Mouse (Mus musculus) heart, postnatal 36 days (tissue): ENCODE measurements around the gene Asb3. TPM values are rescaled to one million over a fixed set of nuclear protein-coding genes. Genes with fewer than 3 reads are reported as not detected.

Experiments
- DNase-seq, 2 experiments: peaks; one replicate each; pipeline ENCODE4 v3.0.0; 2021 to 2022
- intact Hi-C: fragments of 180-260 bp; cut with DNase I; formaldehyde crosslinking; loops from one replicate; pipeline ENCODE4 v1.15.1; 2025
- total RNA-seq, 2 experiments: library from RNA; stranded (reverse); gene quantifications; 2 replicates each; pipeline ENCODE4 v1.2.3; 2021

Asb3 gene
- 1 to 10 TPM; 7.2 to 9.6 TPM for total RNA-seq

DNA sequence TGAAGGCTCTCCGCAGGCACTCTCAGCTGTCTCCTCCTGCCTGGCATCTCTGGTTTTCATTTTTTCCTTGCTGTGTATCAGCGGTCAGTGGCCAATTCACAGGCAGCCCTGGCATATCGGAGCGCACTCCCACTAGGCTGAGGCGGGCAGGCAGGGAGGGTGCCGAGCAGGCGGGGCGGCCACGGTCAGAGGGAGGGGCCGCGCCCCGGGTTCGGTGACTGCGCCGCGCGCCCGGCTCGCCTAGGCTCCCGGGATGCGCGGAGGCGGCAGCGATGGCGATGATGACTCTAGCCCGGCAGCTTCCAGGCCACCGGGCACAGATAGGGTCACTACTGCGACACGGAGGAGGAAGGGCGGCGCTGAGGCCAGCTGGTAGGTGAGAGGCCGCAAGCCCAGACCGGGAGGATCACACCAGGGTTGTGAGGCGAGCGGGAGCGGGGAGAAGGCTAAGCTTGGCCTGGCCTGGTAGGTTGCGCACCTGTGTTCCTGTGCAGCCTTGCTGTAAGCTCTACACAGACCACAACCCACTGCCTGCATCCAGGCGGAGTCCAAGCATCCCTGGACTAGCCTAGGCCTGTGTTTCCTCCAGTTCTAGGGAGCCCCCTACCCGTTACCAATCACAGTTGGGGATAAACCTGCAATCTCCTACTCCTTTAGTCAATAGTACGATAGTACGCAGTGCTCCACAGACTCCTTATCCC is at the start of gene Asb3, which contains the start of gene Gpr75:
Gene Asb3 (plus strand): TSS at position 246 of the 701 bp plus-strand sequence.
Gene Gpr75 (plus strand): TSS at position 188 of the 701 bp plus-strand sequence.
- peak; percentile 42 to 46 for DNase-seq
- intact Hi-C loops: no loop called here

DNA sequence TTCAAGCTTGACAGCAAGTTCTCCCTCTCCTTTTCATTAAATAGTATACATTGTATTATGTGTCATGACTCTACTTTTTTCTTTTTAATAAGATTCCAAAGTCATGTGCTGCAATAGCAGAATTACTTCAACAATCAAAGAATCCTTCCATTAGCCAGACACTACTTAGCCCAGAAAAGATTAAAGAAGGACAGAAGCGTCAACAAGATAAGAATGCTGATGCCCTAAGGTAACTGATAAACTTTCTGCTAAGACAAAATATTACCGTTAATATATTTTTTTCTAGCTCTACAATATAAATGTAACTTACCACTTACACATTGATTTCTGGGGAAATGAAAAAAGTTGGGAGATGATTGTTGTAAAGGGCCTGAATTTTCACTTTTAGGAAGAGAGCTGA is 46.4 kb upstream of the Asb3 start:
- intact Hi-C loops: no loop called here
- DNase-seq: no peak

DNA sequence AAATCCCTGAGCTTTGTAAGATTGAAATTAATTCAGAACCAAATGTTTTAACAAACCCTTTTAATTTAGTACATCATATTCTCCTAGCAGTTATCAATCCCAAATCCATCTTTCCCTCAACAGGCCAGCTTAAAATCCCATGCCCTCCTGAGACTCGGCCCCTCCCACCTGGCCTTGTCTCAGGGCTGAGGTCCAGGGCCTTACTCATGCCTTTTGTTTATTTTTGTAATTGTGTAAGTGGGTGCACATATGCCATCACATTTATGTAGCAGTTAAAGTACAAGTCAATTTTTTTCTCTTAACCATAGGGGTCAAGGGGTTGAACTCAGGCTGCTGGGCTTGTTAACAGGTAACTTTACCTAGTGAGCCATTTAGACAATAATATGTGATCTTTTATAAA is 40.9 kb upstream of the Asb3 start:
- intact Hi-C loops: no loop called here
- DNase-seq: no peak

DNA sequence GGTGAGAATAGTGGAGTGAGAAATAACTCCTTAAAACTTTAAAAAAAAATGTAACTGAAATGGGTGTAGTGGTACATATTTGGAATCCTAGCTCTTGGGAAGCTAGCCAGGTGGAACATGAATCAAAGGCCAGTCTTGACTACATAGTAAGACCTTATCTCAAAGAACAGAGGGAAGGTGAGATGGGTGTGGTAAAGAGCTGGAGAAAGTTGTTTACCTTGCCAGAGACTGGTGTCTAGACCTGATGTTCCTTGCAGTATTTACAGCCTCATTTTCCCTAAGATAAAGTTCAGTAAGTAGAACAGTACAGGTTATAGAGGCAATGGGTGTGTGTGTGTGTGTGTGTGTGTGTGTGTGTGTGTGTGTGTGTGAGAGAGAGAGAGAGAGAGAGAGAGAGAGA is 12.8 kb upstream of the Asb3 start:
- intact Hi-C loops: no loop called here
- no peak for DNase-seq

DNA sequence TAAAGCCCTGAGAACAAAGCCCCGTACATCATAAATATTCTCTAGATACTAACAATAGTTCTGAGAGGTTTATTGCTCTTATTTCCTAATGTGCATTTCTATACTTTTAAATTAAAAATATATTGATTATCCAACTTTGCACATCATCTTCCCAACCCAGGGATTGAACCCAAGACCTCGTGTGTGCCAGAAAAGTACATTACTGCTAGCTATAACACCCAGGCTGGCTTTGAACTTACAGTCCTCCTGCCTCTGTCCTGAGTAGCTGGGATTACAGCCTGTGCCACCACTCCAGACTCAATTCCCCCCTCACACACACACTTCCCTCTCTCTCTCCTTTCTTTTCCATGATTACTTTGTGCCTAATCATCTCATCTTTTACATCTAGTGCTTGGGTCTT is 2.9 kb downstream of the Asb3 start:
- DNase-seq: no peak
- intact Hi-C loops: no loop called here

DNA sequence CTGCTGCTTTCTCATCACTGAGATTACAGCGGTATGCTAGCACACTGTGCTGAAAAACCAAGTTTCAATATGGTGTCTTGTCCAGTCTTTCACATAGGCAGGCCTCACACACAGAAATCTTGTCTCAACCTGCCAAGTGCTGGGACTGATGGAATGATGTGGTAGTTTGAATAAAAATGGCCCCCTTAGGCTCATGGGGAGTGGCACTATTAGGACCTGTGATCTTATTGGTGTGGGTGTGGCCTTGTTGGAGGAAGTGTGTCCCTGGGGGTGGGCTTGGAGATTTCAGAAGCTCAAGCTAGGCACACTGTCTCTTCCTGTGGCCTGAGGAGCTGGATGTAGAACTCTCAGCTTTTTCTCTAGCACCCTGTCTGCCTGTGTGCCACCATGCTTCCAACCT is 11.0 kb downstream of the Asb3 start:
- DNase-seq: no peak
- intact Hi-C loops: no loop called here

DNA sequence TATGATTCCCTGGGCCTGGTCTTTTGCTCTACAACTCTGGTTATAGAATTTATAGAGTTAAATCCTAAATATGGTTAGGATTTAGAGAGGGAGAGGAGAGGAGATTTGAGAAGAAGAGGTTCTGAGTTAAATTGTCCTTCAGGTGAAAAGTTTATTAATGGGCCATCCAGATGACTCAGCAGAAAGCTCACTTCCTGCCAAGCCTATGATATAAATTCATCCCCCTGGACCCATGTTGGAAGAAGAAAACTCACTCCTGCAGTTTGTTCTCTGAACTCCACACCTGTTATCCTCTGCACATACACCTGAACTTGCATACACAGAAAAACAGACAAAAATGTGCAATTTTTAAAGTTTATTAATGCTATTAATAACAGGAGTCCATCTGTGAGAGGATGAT is 14.1 kb downstream of the Asb3 start:
- intact Hi-C loops: no loop called here
- DNase-seq: no peak

DNA sequence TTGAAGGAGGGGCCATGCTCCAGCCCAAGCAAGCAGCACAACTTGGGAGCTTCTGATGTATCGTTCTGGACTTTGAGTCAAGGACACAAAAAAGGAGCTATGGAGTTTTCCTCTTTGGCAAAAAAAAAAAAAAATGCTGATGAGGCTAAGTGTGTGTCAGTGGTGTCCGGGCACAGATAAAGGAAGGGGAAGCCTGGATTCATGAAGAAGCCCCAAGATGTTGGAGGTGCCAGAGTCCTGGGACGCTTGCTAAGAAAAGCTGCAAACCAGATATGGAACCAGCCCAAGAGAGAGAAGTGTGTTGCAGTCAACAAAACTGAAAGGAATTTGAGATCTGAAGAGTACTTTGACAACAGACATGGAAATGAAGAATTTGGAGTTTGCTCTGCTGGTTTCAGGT is 27.1 kb downstream of the Asb3 start:
- intact Hi-C loops: no loop called here
- DNase-seq: no peak

DNA sequence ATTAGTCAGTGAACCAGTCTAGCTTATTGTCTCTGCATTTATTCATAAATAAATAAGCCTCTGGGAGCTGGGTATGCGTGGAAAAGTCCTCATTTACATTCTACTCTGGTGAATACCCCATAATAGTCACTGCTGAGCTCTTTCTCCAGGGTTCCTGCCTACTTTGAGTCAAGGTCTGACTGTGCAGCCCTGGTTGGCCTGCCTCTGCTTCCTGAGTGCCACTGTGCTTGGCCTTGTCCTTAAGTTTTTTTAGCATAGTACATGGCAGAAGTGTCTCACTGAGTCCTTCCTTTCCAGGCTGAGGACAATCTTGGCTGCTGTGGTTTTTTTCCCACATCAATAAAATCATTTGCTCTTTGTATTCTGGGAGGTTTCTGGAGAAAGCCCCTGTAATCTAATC is 35.4 kb downstream of the Asb3 start:
- no peak for DNase-seq
- intact Hi-C loops: no loop called here

DNA sequence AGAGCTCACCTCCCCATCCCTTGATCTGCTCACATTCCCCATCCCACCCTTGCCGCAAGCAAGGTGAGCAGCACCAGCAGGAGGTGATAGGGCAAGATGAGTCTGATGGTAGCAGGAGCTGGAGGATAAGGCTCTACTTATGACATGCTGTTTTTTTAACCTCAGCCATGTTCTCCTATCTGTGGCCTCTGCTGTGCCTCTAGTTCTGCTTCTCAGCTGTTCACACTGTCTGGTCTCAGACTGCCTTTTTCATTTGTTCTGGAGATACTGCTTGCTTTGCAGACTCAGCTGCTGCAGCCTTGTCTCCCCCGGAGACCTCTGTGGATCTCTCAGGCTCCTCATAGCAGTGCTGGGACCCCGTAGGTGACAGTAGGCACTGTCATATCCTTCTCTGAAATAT is 38.1 kb downstream of the Asb3 start:
- intact Hi-C loops: no loop called here
- no peak for DNase-seq

DNA sequence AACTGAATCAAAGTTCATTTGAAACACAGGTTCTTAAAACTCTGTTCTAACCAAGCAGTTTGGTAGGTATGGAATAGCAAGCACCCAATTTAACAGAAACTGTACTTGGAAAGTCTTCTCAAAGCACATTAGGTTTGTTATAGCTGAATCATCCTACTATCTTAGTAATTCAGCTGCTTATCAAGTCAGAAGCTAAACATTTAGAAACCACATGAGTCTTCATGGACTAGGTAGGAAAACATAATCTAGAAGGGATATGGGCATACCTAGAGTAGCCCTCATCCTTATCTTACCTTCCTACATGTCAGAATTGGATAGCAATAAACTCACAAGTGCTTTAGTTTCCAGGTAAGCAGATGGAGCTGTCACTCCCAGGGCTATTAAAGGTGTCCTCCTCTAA is 42.9 kb downstream of the Asb3 start:
- intact Hi-C loops: no loop called here
- no peak for DNase-seq

DNA sequence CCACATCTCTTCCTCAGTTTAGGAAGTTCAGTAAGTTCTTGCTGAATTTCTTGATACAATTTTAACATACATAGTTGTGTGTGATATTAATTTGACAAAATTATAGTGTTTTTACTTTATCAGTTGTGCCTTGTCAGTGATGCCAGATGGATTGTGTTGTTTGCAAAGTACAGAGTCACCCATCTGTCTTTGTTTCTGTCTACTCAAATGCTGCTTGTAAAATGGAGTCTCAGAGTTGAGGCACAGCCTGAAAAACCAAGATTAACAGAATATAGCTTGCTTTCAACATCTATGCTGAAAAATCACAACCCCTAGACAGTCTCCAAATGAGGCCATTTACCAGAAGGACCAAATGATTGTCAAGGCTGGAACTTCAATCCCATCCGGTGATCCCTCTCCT is 43.3 kb downstream of the Asb3 start:
- intact Hi-C loops: no loop called here
- DNase-seq: no peak

DNA sequence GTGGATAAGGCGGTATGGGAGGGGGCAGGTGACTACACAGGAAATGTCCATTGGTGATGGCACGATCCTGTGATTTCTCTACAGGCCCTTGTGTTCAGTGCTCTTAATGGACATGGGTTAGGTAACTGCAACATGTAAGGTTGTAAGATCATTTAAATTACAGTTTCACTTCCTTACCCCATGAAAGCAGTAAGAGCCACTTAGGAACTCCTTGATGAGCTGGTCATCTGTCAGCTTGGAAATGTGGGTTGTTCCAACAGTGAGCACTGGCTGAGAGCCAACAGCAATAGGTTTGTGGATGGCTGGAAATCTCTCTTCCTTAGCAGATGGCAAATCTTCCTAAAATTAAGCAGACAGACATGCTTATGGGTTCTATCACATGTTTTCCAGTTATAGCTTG is 58.3 kb downstream of the Asb3 start:
- intact Hi-C loops: no loop called here
- no peak for DNase-seq

DNA sequence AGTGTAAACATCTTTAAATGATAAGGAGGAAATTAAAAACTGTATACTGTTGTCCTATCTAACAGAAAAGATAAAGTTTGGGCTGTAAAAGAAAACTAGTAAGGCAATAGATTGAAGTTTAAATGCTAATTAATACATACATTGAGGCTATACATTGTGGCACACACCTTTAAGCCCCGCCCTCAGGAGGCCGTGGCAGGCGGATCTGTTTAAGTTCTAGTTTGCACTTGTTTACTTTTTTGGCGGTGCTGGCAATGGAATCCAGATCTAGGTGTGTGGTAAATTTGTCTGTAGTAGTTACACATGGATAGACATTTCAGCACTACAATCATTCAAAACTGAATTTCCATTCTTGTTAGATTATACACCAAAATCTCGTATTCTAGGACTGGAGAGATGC is 67.6 kb downstream of the Asb3 start:
- intact Hi-C loops: no loop called here
- no peak for DNase-seq

DNA sequence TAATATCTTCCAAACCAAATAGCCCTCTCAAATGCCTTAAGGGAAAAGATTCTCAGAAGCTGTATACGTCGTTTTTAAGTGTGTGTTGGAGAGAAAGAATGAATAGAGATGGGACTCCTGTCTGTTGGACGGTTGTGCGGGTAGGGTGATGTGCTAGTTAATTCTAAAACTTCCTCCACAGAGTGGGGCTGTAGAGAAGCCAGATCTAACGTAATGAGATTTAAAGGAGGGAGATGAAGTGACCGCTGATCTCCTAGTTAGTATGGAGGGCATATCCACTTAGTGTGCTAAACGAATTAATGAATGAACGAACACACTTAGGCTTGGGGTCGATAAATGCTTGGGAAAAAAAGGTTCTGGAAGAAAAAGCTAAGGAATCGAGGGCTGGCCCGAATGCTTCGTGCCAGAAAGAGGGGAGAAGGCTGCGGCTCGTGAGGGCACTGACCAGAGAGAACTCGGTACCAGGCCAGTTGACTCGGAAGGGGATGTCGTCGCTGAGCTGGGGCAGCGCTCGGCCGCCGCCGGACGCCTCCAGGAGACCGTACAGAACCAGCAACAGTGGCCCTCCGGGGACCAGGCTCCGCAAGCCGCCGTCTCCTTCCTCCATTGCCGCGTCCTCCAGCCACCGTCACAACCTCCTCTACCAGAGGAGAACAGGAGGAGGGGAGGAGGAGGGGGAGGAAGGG is 68.4 kb downstream of the Asb3 start:
- peak; percentile 47 to 54 for DNase-seq
- intact Hi-C loops: loop anchor here (2.0 kb wide), 1 partner anchor 33 kb away; the partner anchor contains the start of gene Chac2

DNA sequence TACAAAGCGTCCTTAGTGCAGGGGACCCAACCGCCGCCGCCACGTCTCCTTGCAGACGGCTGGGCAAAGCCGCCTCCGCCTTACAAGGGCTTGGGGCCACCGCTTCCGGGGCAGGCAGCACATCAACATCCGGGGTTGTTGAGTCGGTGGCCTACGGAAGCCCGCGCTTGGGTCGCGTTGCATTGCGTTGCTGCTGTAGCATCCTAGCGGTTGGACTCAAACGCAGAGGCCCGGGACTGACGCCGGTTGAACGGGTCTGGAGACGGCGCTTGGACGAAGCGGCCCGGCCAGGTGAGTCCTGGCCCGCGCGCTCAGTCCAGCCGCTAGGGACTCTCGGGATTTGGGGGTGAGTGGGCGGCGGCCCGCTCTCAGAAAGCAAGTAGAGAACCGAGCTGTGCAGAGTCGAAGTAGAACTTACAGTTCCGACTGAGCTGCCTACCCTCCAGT is 69.1 kb downstream of the Asb3 start, which contains the start of gene Erlec1:
Gene Erlec1 (minus strand): TSS at position 57 of the 447 bp plus-strand sequence.
- DNase-seq: peak; percentile 84
- intact Hi-C loops: loop anchor here (2.0 kb wide), 1 partner anchor 32 kb away; the partner anchor contains the start of gene Chac2

DNA sequence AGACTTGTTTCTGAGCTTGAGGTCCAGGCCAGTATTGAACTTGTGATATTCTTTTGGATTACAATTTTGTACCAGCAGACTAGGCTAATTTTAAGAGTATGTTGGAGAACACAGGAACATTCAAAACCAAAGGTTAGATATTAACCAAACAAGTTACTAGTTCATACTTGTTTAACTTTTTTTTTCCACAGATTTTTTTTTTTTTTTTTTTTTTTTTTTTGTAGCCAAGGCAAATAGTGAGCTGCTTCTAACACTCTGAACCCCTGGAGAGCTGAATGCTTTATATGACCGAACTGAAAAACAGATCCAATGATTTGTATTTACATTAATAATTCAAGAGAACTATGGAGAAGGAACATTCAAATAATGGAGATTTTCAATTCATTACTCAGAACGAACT is 100.0 kb downstream of the Asb3 start:
- no peak for DNase-seq
- intact Hi-C loops: no loop called here

DNA sequence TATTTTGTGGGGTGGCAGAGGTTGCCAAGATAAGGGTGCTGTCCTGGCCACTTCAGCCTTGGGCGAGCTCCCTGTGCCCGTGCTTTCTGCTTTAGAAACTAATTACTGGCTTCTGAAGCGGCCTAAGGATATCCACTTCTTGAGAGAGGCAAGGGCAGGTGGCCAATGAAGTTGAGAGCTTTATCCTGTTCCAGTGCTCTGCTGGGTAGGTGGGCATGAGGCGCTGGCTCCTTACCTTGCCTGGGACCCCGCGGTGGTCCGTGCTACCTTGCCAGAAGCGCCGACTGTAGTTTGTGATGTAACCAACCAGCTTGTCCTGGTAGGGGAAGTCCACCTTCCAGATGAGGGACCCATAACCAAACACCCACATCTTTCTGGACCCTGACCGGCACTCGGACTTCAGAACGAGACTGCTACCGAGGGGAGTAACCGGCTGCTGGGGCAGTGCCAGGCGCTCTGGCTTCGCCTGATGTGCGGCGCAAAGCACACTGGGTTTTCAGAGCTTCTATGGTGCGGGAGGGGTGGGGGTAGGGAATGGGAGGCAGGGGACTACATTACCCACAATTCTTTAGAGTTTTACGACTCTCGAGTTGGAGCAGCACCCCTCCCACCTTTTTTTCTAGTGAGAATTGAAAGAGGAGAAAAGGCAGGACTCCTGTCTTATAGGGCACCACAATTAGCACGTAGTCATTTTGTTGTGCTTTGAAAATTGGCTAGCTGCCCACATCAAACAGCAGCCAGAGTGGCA is 100.8 kb downstream of the Asb3 start, which contains the start of gene Chac2:
Gene Chac2 (minus strand): TSS at position 474 of the 748 bp plus-strand sequence.
- peak; percentile 78 to 80 for DNase-seq
- intact Hi-C loops: loop anchor here (2.0 kb wide), 1 partner anchor 31 kb away; the partner anchor contains the start of gene Erlec1

DNA sequence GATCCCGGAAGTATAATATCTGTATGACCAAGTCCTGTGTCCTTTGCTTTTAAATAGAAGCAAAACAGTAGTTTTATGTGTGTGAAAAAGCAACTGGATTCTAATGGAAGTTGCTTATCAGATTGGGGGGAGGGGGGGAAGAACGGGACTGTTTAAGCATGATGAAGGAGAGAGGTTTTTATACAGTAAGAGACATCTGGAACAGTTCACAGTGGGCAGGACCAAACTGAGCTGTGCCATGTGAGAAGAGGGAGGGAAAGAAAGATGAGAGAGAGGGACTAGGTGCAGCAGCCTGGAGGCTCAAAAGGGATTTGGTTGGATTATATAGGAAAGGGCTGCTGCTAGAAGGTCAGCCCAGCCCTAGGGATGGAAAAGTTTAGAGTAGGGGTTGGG is 101.4 kb downstream of the Asb3 start:
- no peak for DNase-seq
- intact Hi-C loops: loop anchor here (2.0 kb wide), 1 partner anchor 32 kb away; the partner anchor contains the start of gene Erlec1

DNA sequence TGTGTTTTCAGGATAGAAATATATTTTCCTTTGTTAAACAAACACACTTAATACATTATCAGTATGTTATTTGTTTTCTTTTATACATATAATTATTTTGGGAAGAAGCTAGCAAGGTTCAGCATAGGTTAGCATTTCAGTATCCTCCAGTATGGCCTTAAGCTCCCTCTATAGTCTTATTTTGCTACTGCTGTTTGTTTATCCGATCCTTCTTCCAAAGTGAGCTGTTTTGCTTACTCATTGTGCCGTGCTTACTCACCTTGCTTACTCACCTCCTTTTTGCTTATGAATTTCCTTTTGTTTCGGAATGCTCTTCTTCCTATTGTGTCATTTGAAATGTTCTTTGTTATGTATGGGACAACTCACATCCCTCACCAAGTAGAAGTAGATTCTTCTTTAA is 111.5 kb downstream of the Asb3 start:
- DNase-seq: no peak
- intact Hi-C loops: no loop called here

DNA sequence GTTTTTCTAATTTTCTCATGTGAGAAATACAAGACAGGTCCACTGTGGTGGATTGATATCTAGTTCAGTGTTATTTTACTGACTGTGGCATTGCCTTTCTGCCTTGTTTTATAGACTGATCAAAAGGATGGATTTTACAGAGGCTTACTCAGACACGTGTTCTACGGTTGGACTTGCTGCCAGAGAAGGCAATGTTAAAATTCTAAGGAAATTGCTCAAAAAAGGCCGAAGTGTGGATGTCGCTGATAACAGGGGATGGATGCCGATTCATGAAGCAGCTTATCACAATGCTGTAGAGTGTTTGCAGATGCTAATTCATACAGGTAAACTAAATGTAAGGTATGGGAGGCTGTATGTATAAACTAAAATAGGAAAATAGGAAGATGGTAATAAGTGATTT is 113.0 kb downstream of the Asb3 start:
- no peak for DNase-seq
- intact Hi-C loops: no loop called here
